Mouse (Mus musculus) erythroblast, embryonic 14.5 days (primary cell): ENCODE measurements around the gene Aoc1.

Experiments
- GATA1 ChIP-seq: IDR thresholded peaks from 2 replicates; pipeline ENCODE4 v1.6.1; 2012; ENCODE audit warnings: low read length, inconsistent platforms, mixed read lengths
- TAL1 ChIP-seq: IDR thresholded peaks from 3 replicates; pipeline ENCODE4 v1.6.1; 2012; ENCODE audit warnings: low read length, inconsistent platforms, mixed read lengths

GRCm38 (mm10) chr6:48865152-48865745, 7.4 kb upstream of the Aoc1 start:
- TF ChIP-seq GATA1 (no peak), TAL1 (no peak)
